Mouse (Mus musculus): ENCODE measurements at regions not wholly inside any gene's neighbourhood (a gene's known extent, or its start where the extent isn't known, plus 50 kb on each side); places are given as distances from the start of the nearest gene placed in this dataset.

GRCm38 (mm10) chr4:34475792-34476448 lies 74.8 kb upstream of the Akirin2 start:
- Histone ChIP-seq H3K4me1 (ENCODE audit: control insufficient read depth in 1 of 2, insufficient read depth in 2 of 2) (0 out of 4 replicates have a peak, but pooled peaks cover 0 to 6% of the 10 kb centered on the region in 2 experiments), H3K4me2 (ENCODE audit: insufficient read depth, low read depth, poor library complexity, severe bottlenecking) (no peak overlapping the region), H3K27me3 (replicated peaks) (no peaks in the 10 kb centered on the region), H3K4me3 (replicated peaks in 1 of 3; ENCODE audit: low read depth in 2 of 3, low read length in 2 of 3, poor library complexity in 1 of 3) (no peak overlapping the region), H3K36me3 (replicated peaks in 1 of 2; ENCODE audit: control insufficient read depth in 1 of 2, insufficient read depth in 1 of 2, low read length in 1 of 2) (no peaks in the 10 kb centered on the region), H3K27ac (ENCODE audit: insufficient read depth, low read depth) (no peak overlapping the region), H3K79me2 (replicated peaks; ENCODE audit: control insufficient read depth, extremely low read depth, insufficient read depth, poor library complexity, severe bottlenecking) (no peaks in the 10 kb centered on the region), H3K9ac (ENCODE audit: insufficient read depth, low read depth) (no peak overlapping the region), H3K9me3 (replicated peaks; ENCODE audit: low read length) (no peaks in the 10 kb centered on the region)
- no peak for TF ChIP-seq GABPA (IDR thresholded peaks at IDR 0.05; ENCODE audit: insufficient replicate concordance, low read depth, low read length)
- no peak for TF ChIP-seq MAZ (IDR thresholded peaks at IDR 0.05; ENCODE audit: low read depth, low read length)
- TF ChIP-seq MAX (IDR thresholded peaks at IDR 0.05; ENCODE audit: low read length), result no peak
- no peak for TF ChIP-seq CTCF (conservative IDR thresholded peaks at IDR 0.05 in 1 of 2, IDR thresholded peaks at IDR 0.05 in 1 of 2; ENCODE audit: low read depth in 2 of 2, low read length in 2 of 2)
- TF ChIP-seq POLR2AphosphoS2 (IDR thresholded peaks at IDR 0.05; ENCODE audit: low read depth, low read length), result no peak
- no peak for TF ChIP-seq NRF1 (IDR thresholded peaks at IDR 0.05; ENCODE audit: low read depth, low read length)
- no peak for TF ChIP-seq E2F4 (IDR thresholded peaks at IDR 0.05; ENCODE audit: insufficient replicate concordance, low read depth, low read length)
- TF ChIP-seq ELF1 (IDR thresholded peaks at IDR 0.05; ENCODE audit: low read depth, low read length), result no peak
- dilution Hi-C loops (cut with MboI; ENCODE audit: extremely low pct_ligation_motif_present, extremely low pct_unique_long_range_greater_than_20kb, low sequenced_read_pairs) (no loop called here), in situ Hi-C loops (cut with MboI; ENCODE audit: low pct_ligation_motif_present, low pct_unique_long_range_greater_than_20kb, low sequenced_read_pairs) (no loop called here)
- no peak for DNase-seq (ENCODE audit: extremely low read depth)

- no peaks in the 10 kb centered on the region for H3K9me3 ChIP-seq (replicated peaks; ENCODE audit: low read length)
- H3K4me2 ChIP-seq (ENCODE audit: insufficient read depth, low read depth, poor library complexity, severe bottlenecking), result no peak overlapping the region
- H3K4me1 ChIP-seq (ENCODE audit: control insufficient read depth in 1 of 2, insufficient read depth in 2 of 2), result no peaks in the 10 kb centered on the region
- no peak overlapping the region for H3K9ac ChIP-seq (ENCODE audit: insufficient read depth, low read depth)
- no peaks in the 10 kb centered on the region for H3K27me3 ChIP-seq (replicated peaks)
- in situ Hi-C loops (cut with MboI; ENCODE audit: low pct_ligation_motif_present, low pct_unique_long_range_greater_than_20kb, low sequenced_read_pairs) (no loop called here), dilution Hi-C loops (cut with MboI; ENCODE audit: extremely low pct_ligation_motif_present, extremely low pct_unique_long_range_greater_than_20kb, low sequenced_read_pairs) (no loop called here)
- H3K4me3 ChIP-seq (replicated peaks in 1 of 3; ENCODE audit: low read depth in 2 of 3, low read length in 2 of 3, poor library complexity in 1 of 3), result no peak overlapping the region
- no peak overlapping the region for H3K27ac ChIP-seq (ENCODE audit: insufficient read depth, low read depth)
- TF ChIP-seq JUN (IDR thresholded peaks at IDR 0.05; ENCODE audit: insufficient read depth, low read depth, low read length), result no peak
- no peak for TF ChIP-seq USF1 (IDR thresholded peaks at IDR 0.05; ENCODE audit: low read depth, low read length)
- no peak for TF ChIP-seq IRF4 (IDR thresholded peaks at IDR 0.05; ENCODE audit: low read depth, low read length)
- TF ChIP-seq KAT2A (IDR thresholded peaks at IDR 0.05; ENCODE audit: insufficient replicate concordance, low read length), result no peak
- no peak for TF ChIP-seq MXI1 (IDR thresholded peaks at IDR 0.05; ENCODE audit: low read depth, low read length)
- no peak for TF ChIP-seq NRF1 (IDR thresholded peaks at IDR 0.05; ENCODE audit: low read depth, low read length)
- no peaks in the 10 kb centered on the region for H3K36me3 ChIP-seq (replicated peaks in 1 of 2; ENCODE audit: control insufficient read depth in 1 of 2, insufficient read depth in 1 of 2, low read length in 1 of 2)
- DNase-seq (ENCODE audit: extremely low read depth), result no peak
- no peaks in the 10 kb centered on the region for H3K79me2 ChIP-seq (replicated peaks; ENCODE audit: control insufficient read depth, extremely low read depth, insufficient read depth, poor library complexity, severe bottlenecking)
Observed at GRCm38 (mm10) chr4:34484273-34484672, 66.5 kb upstream of the Akirin2 start.

- no peak overlapping the region for H3K9ac ChIP-seq (ENCODE audit: insufficient read depth, low read depth)
- H3K9me3 ChIP-seq (replicated peaks; ENCODE audit: low read length), result no peaks in the 10 kb centered on the region
- H3K4me2 ChIP-seq (ENCODE audit: insufficient read depth, low read depth, poor library complexity, severe bottlenecking), result no peak overlapping the region
- DNase-seq (ENCODE audit: extremely low read depth), result no peak
- no peaks in the 10 kb centered on the region for H3K4me1 ChIP-seq (ENCODE audit: control insufficient read depth in 1 of 2, insufficient read depth in 2 of 2)
- dilution Hi-C loops (cut with MboI; ENCODE audit: extremely low pct_ligation_motif_present, extremely low pct_unique_long_range_greater_than_20kb, low sequenced_read_pairs), result no loop called here
- H3K36me3 ChIP-seq (replicated peaks in 1 of 2; ENCODE audit: control insufficient read depth in 1 of 2, insufficient read depth in 1 of 2, low read length in 1 of 2), result no peaks in the 10 kb centered on the region
- no peak overlapping the region for H3K4me3 ChIP-seq (replicated peaks in 1 of 3; ENCODE audit: low read depth in 2 of 3, low read length in 2 of 3, poor library complexity in 1 of 3)
- H3K27me3 ChIP-seq (replicated peaks), result no peaks in the 10 kb centered on the region
- in situ Hi-C loops (cut with MboI; ENCODE audit: low pct_ligation_motif_present, low pct_unique_long_range_greater_than_20kb, low sequenced_read_pairs), result no loop called here
- no peaks in the 10 kb centered on the region for H3K79me2 ChIP-seq (replicated peaks; ENCODE audit: control insufficient read depth, extremely low read depth, insufficient read depth, poor library complexity, severe bottlenecking)
- no peak overlapping the region for H3K27ac ChIP-seq (ENCODE audit: insufficient read depth, low read depth)
- no peak for TF ChIP-seq MXI1 (IDR thresholded peaks at IDR 0.05; ENCODE audit: low read depth, low read length)
- TF ChIP-seq MEF2A (IDR thresholded peaks at IDR 0.05; ENCODE audit: borderline replicate concordance, low read depth, low read length), result no peak
- TF ChIP-seq EP300 (IDR thresholded peaks at IDR 0.05; ENCODE audit: low read length), result no peak
- TF ChIP-seq PAX5 (IDR thresholded peaks at IDR 0.05; ENCODE audit: low read length), result no peak
- no peak for TF ChIP-seq SIN3A (IDR thresholded peaks at IDR 0.05; ENCODE audit: low read length)
- TF ChIP-seq JUND (conservative IDR thresholded peaks at IDR 0.05; ENCODE audit: low read depth, low read length), result no peak
- TF ChIP-seq MAFK (IDR thresholded peaks at IDR 0.05; ENCODE audit: insufficient replicate concordance, low read length), result no peak
- TF ChIP-seq BHLHE40 (IDR thresholded peaks at IDR 0.05; ENCODE audit: low read depth, low read length), result no peak
- TF ChIP-seq UBTF (IDR thresholded peaks at IDR 0.05; ENCODE audit: low read depth, low read length), result no peak
- TF ChIP-seq RAD21 (IDR thresholded peaks at IDR 0.05; ENCODE audit: low read depth, low read length), result no peak
- no peak for TF ChIP-seq CHD2 (IDR thresholded peaks at IDR 0.05; ENCODE audit: low read length)
- no peak for TF ChIP-seq JUN (IDR thresholded peaks at IDR 0.05; ENCODE audit: insufficient read depth, low read depth, low read length)
- no peak for TF ChIP-seq CHD1 (IDR thresholded peaks at IDR 0.05; ENCODE audit: low read depth, low read length)
- no peak for TF ChIP-seq ETS1 (conservative IDR thresholded peaks at IDR 0.05; ENCODE audit: low read depth, low read length)
- TF ChIP-seq NELFE (IDR thresholded peaks at IDR 0.05; ENCODE audit: low read depth, low read length), result no peak
Observed at GRCm38 (mm10) chr4:34485574-34485973, 65.2 kb upstream of the Akirin2 start.

Data from CH12.LX (cell line).